Mouse (Mus musculus) cerebellum, adult 2 months (tissue): ENCODE measurements around the gene Ndufa3.

Experiments used
- CTCF ChIP-seq: fragments of 200-500 bp; IDR thresholded peaks from 2 replicates; pipeline ENCODE4 v1.5.1; 2011; ENCODE audit warnings: low read depth, mild to moderate bottlenecking, control low read depth, low read length, moderate library complexity, borderline replicate concordance; ENCODE audit not compliant: insufficient read depth
- POLR2A ChIP-seq: fragments of 200-500 bp; IDR thresholded peaks from 2 replicates; pipeline ENCODE4 v1.6.1; 2011; ENCODE audit warnings: low read length, control low read depth, borderline replicate concordance; ENCODE audit not compliant: insufficient read depth

DNA sequence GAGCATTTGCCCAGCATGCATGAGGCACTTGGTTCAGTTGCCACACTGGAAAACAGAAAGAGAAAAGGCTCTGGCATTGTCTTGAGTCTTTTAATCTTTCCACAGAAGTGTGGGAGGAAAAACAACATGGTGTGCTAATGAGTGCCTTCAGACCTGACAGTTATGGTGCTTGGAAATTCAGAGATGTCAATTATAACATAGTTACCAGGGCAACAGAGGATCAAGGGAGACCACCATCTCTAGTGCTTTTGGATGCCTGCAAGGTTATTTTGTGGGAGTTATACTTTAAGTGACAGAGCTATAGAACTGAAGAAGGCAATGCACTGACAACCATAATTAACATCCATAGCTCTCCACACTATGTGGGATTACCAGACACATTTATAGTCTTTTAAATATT, 23.3 kb upstream of the Ndufa3 start:
- TF ChIP-seq CTCF, result no peak
- no peak for TF ChIP-seq POLR2A
